Mouse (Mus musculus) hindbrain, postnatal 0 days (tissue): ENCODE measurements at regions not wholly inside any gene's neighbourhood (a gene's known extent, or its start where the extent isn't known, plus 50 kb on each side); places are given as distances from the start of the nearest gene placed in this dataset.

Source experiments
- ATAC-seq: fragments of 200-750 bp; cut with Nextera tagmentation; 2 replicates; pipeline ENCODE4 v1.8.0; 2017; ENCODE audit warnings: mild to moderate bottlenecking, moderate TSS enrichment, moderate library complexity
- DNase-seq: peaks from one replicate; pipeline ENCODE4 v3.0.0-alpha.2; 2015; ENCODE audit warnings: low spot score
- H3K27ac ChIP-seq: fragments of 300-500 bp; sonication (generic); 2 replicates; pipeline ENCODE4 v1.5.1; 2014; ENCODE audit warnings: mild to moderate bottlenecking
- H3K27me3 ChIP-seq: fragments of 300-500 bp; sonication (generic); 2 replicates; pipeline ENCODE4 v1.6.1; 2014; ENCODE audit warnings: low read length, mixed read lengths; ENCODE audit not compliant: insufficient read depth
- H3K36me3 ChIP-seq: fragments of 300-500 bp; sonication (generic); 2 replicates; pipeline ENCODE4 v1.6.1; 2014; ENCODE audit warnings: low read length, mixed read lengths; ENCODE audit not compliant: insufficient read depth
- H3K4me1 ChIP-seq: fragments of 300-500 bp; sonication (generic); 2 replicates; pipeline ENCODE4 v1.6.1; 2014; ENCODE audit warnings: antibody characterized with exemption, low read length, mixed read lengths; ENCODE audit not compliant: insufficient read depth
- H3K4me2 ChIP-seq: fragments of 300-500 bp; sonication (generic); 2 replicates; pipeline ENCODE4 v1.6.1; 2014; ENCODE audit warnings: low read depth, mild to moderate bottlenecking, low read length, moderate library complexity, mixed read lengths
- H3K4me3 ChIP-seq: fragments of 300-500 bp; sonication (generic); 2 replicates; pipeline ENCODE4 v1.5.1; 2014; ENCODE audit warnings: low read length
- H3K9ac ChIP-seq: fragments of 300-500 bp; sonication (generic); replicated peaks from 2 replicates; pipeline ENCODE4 v1.6.1; 2014; ENCODE audit warnings: mild to moderate bottlenecking, low read length, moderate library complexity, mixed read lengths
- H3K9me3 ChIP-seq: fragments of 300-500 bp; sonication (generic); 2 replicates; pipeline ENCODE4 v1.6.1; 2016; ENCODE audit warnings: low read length, mixed read lengths
- CTCF ChIP-seq: IDR thresholded peaks from 2 replicates; pipeline ENCODE4 v1.5.1; 2016; ENCODE audit warnings: antibody characterized with exemption, control low read depth, low read depth
- WGBS: fragments of 180-500 bp; shearing (Covaris S2); extraction: QIAGEN DNeasy Blood & Tissue Kit; methylation state at CpG from one replicate; pipeline ENCODE4 v1.1.7; 2014; 5-methylcytosine and 5-hydroxymethylcytosine counted together

- DNase-seq = no peak
Observed at GRCm38 (mm10) chr15:54120456-54120855, 235.8 kb downstream of the Gm7489 start.

DNA sequence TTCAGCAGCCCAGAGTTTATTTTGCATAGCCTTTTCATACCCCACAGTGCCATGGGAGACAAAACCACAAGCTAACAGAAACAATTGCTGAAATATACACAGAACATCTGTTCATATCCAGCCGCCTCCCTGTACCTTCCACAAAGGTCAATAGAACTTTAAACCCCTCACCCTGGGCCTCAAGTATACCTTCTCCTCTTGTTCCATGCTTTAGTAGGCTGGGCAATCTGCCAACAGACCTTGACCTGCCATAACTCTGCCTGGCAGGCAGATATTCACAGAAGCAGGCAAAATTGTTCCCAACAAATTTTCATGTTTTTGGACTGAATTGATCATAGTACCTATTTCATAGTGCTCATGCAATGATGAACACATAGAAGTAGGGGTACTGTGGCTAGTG is 279.6 kb downstream of the Gm7489 start:
- no peak overlapping the region for H3K4me2 ChIP-seq
- peak; percentile 10 for DNase-seq

More at GRCm38 (mm10) chr15:54120456-54120855, 235.8 kb downstream of the Gm7489 start:
- no peak for ATAC-seq
- H3K4me2 ChIP-seq = no peak overlapping the region
- whole genome bisulfite sequencing = 82% methylated on average over 3 of the region's 3 CpGs
- no peaks in the 10 kb centered on the region for H3K4me1 ChIP-seq
- no peaks in the 10 kb centered on the region for H3K27me3 ChIP-seq
- H3K9ac ChIP-seq = no peak overlapping the region
- no peak overlapping the region for H3K27ac ChIP-seq
- TF ChIP-seq CTCF = no peak
- no peak overlapping the region for H3K4me3 ChIP-seq
- H3K36me3 ChIP-seq = no peaks in the 10 kb centered on the region
- H3K9me3 ChIP-seq = no peaks in the 10 kb centered on the region

DNA sequence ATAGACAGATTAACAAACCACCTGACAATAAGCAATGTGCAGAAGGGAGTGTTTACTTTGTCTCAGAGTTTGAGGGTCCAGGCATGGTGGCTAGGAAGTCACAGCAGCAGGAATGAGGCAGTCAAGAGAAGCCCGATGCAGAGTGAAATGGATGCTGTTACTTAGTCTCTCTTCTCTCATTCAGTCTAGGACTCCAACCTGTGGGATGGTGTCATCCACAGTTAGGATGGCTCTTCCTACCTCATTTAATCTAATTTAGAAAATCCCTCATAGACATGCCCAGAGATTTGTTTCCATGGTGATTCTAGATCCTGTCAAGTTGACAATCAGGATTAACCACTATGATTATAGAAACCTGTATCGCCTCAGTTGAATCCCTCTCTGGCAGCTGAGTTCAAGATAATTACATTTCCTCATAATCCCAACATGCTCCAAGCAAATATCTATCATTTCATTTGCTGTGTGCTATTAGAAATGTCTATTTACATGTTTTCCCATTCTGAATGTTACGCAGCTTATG is 283.2 kb downstream of the Gm7489 start:
- H3K4me1 ChIP-seq = no peaks in the 10 kb centered on the region
- no peak overlapping the region for H3K27ac ChIP-seq
- no peaks in the 10 kb centered on the region for H3K36me3 ChIP-seq
- ATAC-seq (no peak), DNase-seq (no peak)
- H3K4me2 ChIP-seq = no peak overlapping the region
- 77% methylated on average over 3 of the region's 3 CpGs for WGBS
- no peaks in the 10 kb centered on the region for H3K27me3 ChIP-seq
- H3K4me3 ChIP-seq = no peak overlapping the region
- H3K9me3 ChIP-seq = no peaks in the 10 kb centered on the region
- TF ChIP-seq CTCF = no peak
- no peak overlapping the region for H3K9ac ChIP-seq

More for the DNA sequence above, 279.6 kb downstream of the Gm7489 start:
- WGBS = 79% methylated on average over 1 of the region's 1 CpGs
- H3K4me1 ChIP-seq = no peaks in the 10 kb centered on the region
- no peak for ATAC-seq
- H3K4me3 ChIP-seq = no peak overlapping the region
- no peaks in the 10 kb centered on the region for H3K36me3 ChIP-seq
- H3K27me3 ChIP-seq = no peaks in the 10 kb centered on the region
- no peak for TF ChIP-seq CTCF
- no peak overlapping the region for H3K9ac ChIP-seq
- no peak overlapping the region for H3K27ac ChIP-seq
- H3K9me3 ChIP-seq = no peaks in the 10 kb centered on the region

GRCm38 (mm10) chr15:54177221-54177620 is 292.5 kb downstream of the Gm7489 start:
- H3K9ac ChIP-seq = no peak overlapping the region
- no peak for TF ChIP-seq CTCF
- 71% methylated on average over 2 of the region's 2 CpGs for WGBS

GRCm38 (mm10) chr15:54177791-54178190 is 293.1 kb downstream of the Gm7489 start:
- TF ChIP-seq CTCF = no peak
- Histone ChIP-seq H3K36me3 (no peaks in the 10 kb centered on the region), H3K27me3 (no peaks in the 10 kb centered on the region)

More at GRCm38 (mm10) chr15:54177221-54177620, 292.5 kb downstream of the Gm7489 start:
- H3K4me3 ChIP-seq = no peak overlapping the region
- no peaks in the 10 kb centered on the region for H3K27me3 ChIP-seq
- H3K4me2 ChIP-seq = no peak overlapping the region
- no peak overlapping the region for H3K27ac ChIP-seq
- H3K36me3 ChIP-seq = no peaks in the 10 kb centered on the region
- DNase-seq (no peak), ATAC-seq (no peak)
- no peaks in the 10 kb centered on the region for H3K9me3 ChIP-seq
- H3K4me1 ChIP-seq = no peaks in the 10 kb centered on the region

More at GRCm38 (mm10) chr15:54177791-54178190, 293.1 kb downstream of the Gm7489 start:
- ATAC-seq (no peak), DNase-seq (no peak)
- WGBS = 96% methylated on average over 3 of the region's 3 CpGs
- H3K4me2 ChIP-seq = no peak overlapping the region
- H3K27ac ChIP-seq = no peak overlapping the region
- H3K4me3 ChIP-seq = no peak overlapping the region
- no peaks in the 10 kb centered on the region for H3K9me3 ChIP-seq
- no peak overlapping the region for H3K9ac ChIP-seq
- H3K4me1 ChIP-seq = no peaks in the 10 kb centered on the region
